Mouse (Mus musculus) heart, adult 18-20 months (tissue): ENCODE measurements around the gene Acox3. TPM values are rescaled to one million over a fixed set of nuclear protein-coding genes. Genes with fewer than 3 reads are reported as not detected.
A peak's percentile ranks its signal among the peaks of the same experiment; 100 is the strongest.

Experiments
- DNase-seq, 2 experiments: peaks; one replicate each; pipeline ENCODE4 v3.0.0; 2021 to 2022; ENCODE audit warnings: mixed read lengths in 1 of 2
- total RNA-seq, 2 experiments: library from RNA; stranded (reverse); gene quantifications; 2 replicates each; pipeline ENCODE4 v1.2.3; 2021

Gene Acox3
- total RNA-seq, 2 experiments from 2014 or later: 26.2 to 28.0 TPM

DNA sequence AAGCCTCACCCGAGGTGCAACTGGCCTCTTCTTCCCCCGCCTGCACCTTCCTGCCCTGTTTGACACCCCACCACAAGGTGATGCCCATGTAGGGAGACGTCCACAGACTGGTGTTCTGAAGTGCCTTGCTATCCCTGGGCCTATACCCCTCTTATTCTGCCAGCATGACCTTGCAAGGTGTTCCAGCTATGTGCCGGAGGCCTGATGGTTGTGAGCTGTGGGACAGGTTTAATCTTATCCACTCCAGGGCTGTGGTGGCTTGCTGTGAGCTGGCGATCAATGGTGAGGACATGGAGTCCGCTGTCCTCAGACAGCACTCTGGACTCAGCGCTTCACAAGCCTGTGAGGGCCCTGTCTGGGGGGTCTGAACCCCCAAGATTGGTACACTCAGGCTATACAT lies 27.5 kb downstream of the Acox3 start:
- no peak for DNase-seq

DNA sequence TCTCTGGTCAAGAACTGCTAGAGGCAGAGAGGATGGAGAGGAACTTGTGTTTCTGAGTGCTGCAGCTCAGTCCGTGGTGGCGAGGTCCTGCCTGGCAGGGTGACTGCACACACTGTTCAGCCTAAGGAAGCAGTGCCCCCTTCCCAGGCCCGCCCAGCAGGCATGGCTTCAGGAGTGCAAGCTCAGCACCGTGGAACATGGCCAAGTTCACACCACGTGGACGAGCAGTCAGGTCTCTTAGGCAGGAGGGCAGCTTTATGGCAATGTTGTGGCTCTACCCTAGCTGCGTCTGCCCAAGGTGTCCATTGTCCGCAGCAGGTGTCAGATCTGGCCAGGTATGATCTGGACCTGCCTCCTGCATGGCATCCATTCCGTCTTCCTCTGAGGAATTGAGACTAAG lies 28.3 kb downstream of the Acox3 start:
- no peak for DNase-seq

DNA sequence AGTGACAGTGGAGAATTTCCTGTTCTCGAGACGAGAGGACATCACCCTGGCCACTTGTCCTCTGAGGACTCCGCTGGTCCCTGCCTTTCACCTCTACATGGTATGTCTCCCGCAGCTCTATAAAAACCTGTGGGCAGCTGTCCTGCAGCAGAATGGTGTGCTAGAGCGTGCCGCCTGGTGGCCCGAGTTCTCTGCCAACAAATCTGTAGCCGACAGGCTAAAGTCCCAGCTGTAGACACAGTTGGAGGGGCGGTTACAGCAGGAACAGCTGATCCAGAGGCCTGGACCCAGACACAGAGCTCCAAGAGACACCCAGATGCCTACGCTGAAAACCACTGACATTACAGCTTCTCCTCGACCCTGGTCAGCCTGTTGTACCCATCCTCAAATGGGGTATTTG lies 29.1 kb downstream of the Acox3 start:
- DNase-seq: peak in 1 of 2 experiments; percentile 56

- DNase-seq: no peak
Measured at GRCm38 (mm10) chr5:35612722-35613121, 29.9 kb downstream of the Acox3 start.

DNA sequence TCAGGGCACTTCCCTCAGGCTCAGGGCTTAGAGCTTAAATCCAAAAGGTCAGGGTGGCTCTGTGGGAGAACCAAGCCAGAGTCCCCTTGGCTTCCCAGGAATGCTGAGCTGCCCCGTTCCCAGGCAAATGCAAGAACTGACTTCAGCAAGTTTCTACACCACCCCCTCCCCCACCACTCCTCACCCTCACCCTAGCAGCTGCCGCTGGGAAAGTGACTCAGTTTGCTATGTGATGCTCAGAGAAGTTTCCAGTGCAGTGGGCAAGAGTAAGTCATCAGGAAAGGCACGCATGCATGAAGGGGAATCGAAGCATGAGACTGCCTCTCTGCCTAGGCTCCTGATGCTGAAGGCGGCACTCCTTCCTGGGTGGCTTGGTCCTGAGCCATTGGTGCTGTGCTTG lies 34.1 kb downstream of the Acox3 start:
- DNase-seq: no peak

DNA sequence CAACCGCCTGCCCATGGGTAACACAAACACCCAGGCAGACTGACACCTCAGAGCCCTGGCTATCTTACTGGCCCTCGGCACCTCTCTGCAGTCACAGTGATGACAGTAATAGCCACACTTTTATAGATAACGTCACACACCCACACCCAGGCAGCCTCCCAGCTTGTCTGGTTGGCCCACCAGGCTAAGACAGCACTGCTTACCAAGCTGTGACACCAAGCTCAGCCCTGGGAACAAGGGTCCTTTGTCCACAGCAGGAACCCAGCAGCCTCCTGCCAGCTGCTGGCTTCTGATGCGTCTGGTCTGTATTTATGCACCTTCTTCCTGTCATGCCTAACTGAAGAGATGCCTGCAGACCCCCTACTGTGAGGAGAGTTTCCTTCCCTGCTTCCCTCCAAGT lies 38.3 kb downstream of the Acox3 start:
- no peak for DNase-seq

GRCm38 (mm10) chr5:35623831-35624230 lies 41.0 kb downstream of the Acox3 start:
- DNase-seq: no peak

- peak; percentile 88 to 93 for DNase-seq
Measured at GRCm38 (mm10) chr5:35624751-35625239, 42.0 kb downstream of the Acox3 start.

GRCm38 (mm10) chr5:35626408-35626807 lies 43.6 kb downstream of the Acox3 start:
- no peak for DNase-seq

GRCm38 (mm10) chr5:35627307-35627840 lies 44.5 kb downstream of the Acox3 start:
- no peak for DNase-seq

GRCm38 (mm10) chr5:35628685-35629084 lies 45.8 kb downstream of the Acox3 start:
- peak; percentile 87 to 93 for DNase-seq

DNA sequence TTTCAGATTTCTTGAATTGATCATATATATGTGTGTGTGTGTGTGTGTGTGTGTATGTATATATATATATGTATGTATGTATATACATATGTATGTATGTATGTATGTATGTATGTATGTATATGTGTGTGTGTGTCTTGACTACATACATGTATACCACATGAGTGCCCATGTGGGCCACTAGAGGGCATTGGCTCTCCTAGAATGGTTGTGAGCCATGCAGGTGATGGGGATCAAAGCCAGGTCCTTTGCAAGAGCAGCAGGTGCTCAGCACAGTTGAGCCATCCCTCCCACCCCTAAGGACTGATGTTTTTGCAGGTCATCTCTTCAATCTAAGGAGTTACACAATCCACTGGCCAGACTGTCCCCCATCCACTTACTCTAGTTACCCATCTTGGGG lies 46.5 kb downstream of the Acox3 start:
- DNase-seq: no peak

DNA sequence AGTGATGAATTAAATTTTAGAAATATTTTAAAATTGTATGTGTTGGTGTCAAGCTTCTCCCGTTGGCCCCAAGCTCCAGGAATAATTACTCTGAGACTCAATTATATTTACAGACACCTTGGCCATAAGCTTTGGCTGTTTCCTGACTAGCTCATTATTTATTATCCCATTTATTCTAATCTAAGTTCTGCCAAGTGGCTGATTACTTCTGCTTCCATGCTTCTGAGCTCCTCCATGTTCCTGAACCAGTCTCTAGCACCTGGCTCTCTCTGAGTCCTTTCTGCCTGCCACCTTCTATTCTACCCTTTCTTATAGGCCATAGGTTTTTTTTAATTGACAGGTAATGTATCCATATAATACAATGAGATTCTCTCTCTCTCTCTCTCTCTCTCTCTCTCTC lies 47.9 kb downstream of the Acox3 start:
- no peak for DNase-seq

- no peak for DNase-seq
Measured at GRCm38 (mm10) chr5:35631224-35631623, 48.4 kb downstream of the Acox3 start.

DNA sequence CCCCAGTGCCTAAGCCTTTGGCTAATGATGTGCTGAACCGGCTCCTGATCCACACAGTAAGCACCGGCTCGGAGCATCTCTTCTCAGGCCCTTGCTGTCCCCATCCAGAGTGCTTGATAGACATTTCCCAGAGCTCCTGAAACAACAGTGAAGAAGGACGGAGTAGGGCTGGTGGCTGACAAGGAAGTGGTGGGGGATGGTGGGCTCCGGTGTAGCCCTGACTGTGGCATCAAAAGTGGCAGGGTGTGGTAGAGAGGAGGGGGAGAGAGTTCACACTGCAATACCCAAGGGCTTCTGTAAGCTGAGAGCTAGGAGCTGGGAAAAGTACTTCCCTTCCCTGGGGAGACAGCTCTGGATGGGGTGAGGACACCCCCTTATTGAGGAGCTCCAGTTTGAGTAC lies 48.9 kb downstream of the Acox3 start:
- no peak for DNase-seq

DNA sequence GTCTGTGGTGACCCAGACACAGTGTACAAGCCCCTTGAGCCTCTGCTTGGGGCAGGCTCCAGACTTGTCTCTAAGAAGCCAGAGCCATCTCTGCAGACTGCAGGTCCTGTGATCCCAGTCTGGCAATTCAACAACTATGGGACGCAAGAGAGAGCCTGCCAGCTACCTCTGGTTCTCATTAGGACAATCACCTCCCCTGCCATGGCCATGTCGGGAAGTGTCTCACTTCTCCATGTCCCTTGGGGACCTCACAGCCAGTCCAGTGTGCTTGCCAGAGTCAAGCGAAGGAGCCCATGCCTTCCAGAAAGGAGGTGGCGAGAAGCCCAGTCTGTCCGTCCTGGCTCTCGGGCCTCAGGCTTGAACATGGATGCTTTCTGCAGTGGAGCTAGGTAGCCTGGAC lies 50.0 kb downstream of the Acox3 start:
- peak; percentile 75 to 85 for DNase-seq

DNA sequence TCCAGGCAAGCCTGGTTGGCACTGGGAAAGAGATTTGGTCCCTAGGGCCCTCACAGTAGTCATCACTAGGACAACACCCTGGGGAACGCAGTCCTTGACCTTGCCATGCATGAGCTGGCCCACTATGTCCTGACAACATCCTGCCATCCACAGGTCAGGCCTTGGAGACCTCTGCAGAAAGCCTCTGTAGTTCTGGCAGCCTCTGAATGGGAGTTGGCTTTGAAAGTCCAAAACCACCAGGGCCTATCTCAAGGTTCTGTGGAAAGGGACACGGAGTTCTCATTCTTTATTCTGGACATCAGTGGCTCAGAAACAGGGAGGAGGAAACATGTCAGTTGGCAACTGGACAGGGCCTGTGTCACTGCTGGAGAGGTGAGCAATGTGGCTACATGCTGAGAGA lies 53.2 kb downstream of the Acox3 start:
- DNase-seq: peak; percentile 86 to 93

GRCm38 (mm10) chr5:35641961-35642584 lies 59.2 kb downstream of the Acox3 start:
- DNase-seq: peak in 1 of 2 experiments; percentile 69

GRCm38 (mm10) chr5:35643401-35644048 lies 60.7 kb downstream of the Acox3 start:
- DNase-seq: no peak

DNA sequence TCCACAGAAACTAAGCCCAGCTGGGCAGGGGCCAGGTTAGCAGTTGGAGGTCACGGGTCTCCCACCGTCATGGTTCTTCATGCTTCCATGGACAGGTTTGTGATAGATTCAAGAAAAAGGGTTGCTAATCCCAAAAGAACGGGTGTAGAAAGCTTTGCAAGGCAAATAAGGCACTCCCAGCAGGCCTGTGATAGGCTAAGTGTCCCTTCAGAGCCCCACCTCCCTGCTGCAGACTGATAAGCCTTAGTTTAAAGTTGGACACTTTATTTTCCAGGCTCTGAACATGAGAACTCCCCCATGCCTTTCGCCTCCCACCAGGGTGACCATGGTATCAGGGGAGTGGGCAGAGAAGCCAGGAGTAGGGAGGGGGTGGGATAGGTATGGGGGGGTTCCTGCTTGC lies 61.2 kb downstream of the Acox3 start:
- no peak for DNase-seq

DNA sequence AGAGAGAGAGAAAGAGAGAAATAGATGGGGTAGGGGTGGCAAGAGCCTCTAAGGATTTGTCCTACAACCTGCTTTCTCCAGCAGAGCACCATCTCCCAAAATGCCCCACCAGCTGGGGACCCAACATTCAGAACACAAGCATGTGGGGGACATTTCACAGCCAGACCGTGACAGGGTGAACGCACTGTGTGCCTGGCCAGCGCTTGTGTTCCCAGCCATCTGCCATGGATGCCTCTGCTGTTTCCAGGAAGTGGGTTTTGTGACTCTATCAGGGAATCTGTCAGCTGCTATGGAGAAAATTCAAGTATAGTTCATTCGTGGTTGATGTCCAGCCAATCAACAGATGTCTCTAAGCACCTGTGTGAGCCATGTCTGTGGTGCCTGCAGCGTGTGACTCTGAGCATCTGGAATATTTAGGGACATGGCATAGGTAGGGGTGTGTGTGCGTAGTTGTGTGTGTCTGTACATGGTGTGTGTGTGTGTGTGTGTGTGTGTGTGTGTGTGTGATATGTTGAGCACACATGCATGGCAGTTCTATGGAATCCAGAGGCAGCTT lies 63.2 kb downstream of the Acox3 start:
- no peak for DNase-seq

GRCm38 (mm10) chr5:35646927-35647326 lies 64.1 kb downstream of the Acox3 start:
- DNase-seq: peak; percentile 74 to 81

DNA sequence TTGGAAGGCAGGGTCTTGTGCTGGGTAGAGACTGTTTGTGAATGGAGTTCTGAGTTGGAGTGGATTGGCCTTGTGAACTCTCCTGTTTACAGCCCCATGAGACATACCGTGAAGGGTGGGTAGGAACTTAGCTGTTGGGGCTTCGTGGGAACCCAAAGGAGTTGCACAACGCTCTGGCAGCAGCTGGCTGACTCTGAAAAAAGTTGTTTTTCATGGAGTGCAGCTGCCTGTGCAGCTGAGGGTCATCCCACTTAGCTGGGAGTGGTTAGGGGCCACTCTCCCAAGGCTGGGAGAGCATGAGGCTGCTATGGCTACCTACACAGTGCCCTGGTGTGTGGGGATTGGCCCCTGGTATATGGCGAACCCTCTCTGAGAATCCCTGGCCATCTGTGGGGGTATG lies 64.7 kb downstream of the Acox3 start:
- peak; percentile 77 to 89 for DNase-seq
